Mouse (Mus musculus) brain, embryonic 18.5 days (tissue): Measurements from ENCODE around the gene Il18r1.

Experiments
- DNase-seq: peaks from one replicate; pipeline ENCODE4 v3.0.0-alpha.2; 2012; ENCODE audit warnings: low read depth, low spot score

Gene Il18r1

GRCm38 (mm10) chr1:40494594-40494993, 29.2 kb downstream of the Il18r1 start:
- no peak for DNase-seq

DNA sequence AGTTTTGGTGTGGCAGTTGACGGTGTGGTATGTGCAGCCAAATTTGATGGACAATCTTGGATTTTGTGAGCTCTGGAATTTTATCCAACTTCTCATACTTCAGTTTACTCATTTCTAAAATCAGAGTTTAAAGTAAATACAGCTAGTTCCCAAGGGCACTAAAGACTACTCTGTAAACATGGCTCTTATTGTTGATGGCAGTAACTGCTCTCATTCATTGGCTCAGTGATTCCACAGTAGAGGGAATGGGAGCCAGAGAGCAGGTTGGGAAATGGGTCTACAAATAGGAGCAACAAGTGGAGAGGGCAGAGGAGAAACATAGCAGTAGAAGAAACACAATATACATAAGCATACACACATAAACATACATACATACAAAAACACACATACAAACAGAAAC, 34.4 kb downstream of the Il18r1 start:
- no peak for DNase-seq

DNA sequence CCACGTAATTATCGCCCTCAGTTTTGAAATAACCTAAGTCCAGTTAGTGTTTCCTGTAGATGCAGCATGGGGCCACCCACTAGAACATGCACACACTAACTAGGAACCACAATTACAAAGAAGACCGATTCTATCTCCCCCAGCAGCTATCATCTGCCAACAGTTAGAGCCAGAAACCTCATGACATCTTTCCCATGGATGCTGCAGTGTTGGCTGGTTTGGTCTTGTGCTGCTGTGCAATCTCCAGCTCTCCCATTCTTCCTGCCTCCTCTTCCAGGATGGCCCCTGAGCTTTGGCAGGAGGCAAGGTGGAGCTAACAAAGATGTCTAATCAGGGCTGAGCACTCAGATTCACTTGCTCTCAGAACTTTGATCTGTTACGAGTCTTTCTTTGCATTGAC, 35.8 kb downstream of the Il18r1 start:
- DNase-seq = no peak

DNA sequence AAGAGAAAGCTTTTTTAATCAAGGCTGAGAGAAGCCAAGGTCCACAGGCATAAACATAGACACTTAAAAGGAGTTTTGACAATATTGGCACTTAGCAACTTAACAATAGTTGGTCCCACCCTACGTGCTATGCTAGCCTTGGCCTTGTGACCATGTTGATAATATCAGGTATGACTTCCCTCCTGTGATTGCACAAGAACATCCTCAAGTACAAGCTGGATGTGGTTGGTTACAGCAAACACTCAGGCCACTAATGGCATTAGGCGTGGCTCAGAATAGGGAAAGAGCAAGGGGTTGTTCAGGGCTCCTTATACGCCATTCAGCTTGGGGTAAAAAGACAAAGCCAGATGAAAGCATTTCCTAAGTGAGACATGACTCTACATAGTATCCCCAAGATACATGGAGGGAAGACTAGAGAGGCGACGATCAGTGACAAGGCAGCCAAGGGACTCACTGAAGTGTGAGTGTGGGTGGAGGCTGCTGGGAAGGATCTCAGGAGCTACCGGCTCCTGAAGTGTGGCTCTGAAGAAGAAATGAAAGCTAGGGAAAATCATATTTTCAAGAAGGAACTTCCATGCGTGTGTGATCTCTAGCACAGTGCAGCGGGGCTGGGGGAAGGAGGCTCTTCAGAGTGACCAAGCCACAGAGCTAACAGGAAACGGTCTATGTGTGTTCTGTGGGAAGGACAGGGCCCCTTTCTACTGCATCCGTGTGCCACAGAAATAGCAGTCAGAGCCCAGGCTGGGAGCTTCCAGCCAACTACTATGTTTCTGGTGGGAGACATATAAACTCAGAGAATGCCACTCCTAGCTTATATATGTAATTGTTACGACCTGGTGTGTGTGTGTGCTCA, 36.4 kb downstream of the Il18r1 start:
- no peak for DNase-seq

GRCm38 (mm10) chr1:40504548-40504947, 39.2 kb downstream of the Il18r1 start:
- no peak for DNase-seq

GRCm38 (mm10) chr1:40514851-40515585, 49.7 kb downstream of the Il18r1 start, which contains the start of gene Il18rap:
TSS of gene Il18rap (plus strand) at chr1:40515362.
- no peak for DNase-seq

DNA sequence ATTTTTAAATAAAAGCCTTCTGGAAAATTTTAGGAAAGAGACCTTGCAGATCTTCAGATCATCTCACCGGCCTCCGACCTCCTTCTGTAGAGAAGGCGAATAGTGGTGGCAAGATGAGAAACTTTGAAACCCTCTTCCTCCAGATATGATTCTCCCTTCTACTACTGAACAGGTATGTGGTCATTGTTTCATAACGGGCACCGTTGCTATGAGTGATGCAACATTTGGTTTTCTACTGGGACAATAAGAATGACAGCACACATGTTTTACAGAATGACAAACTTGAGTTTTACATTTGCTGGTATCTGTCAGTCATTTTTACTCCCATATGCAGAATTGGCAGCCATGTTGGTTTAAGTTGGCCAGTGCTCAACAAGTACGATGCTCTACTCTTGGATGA, 51.0 kb downstream of the Il18r1 start:
- no peak for DNase-seq

DNA sequence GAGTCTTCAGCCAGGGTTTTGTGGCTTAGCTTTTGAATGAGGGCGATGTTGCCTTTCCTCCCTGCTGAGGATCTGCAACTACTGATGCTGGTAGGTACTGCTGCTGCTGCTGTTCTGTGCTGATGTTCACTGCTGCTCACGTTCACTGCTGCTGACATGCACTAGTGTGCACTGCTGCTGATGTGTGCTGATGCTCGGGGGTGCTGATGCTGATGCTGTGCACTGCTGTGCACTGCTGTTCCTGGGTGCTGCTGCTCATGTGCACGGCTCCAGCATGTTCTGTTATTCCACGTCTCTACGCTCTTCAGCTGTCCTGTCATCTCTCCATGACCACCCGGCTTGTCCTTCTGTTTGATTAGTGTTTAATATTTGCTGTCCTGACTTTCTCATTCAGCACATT, 57.6 kb downstream of the Il18r1 start:
- no peak for DNase-seq

DNA sequence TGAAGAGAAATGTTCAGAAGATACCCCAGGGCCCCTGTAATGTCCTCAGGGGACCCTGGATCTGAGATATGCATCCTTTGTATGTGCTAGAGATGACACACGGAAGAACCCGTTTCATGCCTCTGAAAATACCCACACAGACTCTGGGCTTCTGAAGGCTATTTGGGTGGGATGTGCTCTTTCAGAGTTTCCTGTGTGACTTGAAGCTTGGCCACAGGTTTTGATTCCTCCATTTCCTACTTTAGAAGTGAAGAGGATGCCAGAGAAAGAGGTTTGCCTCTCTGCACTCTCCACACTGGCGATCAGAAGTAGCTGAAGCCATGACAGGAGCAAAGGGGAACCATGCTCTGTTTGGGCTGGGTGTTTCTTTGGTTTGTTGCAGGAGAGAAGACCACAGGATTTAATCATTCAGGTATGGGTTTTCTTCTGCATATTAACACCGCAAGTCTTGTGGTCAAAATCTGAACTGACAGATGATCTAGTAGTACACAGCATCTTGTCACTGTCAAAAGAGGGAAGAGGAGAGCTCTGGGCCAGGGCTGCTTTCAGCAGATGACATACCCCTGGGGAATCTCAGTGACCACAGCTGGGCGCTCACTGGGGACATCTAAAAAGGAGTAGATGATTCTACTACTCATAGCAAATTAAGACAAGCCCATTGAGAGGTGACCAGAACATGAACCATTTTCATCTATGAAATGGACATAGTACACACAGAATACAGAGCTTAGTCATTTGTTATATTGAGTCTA, 58.8 kb downstream of the Il18r1 start:
- no peak for DNase-seq

DNA sequence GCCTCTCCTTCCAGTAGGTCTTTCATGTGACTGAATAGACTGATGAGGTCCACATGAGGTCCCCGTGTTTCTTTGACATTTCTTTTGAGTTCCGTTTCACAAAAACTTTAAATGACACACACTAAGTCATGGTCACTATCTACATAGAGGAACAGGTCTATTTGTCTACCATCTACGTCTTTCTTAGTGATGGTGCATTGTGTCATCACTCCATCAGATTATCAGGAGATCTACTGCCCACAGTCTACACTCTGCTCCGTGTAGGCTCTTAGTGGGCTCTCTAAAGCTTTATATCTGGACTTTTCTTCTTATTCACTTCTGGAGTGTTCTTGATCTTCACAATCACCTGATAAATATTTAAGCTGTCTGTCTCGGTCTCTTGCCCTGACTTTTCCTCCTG, 63.9 kb downstream of the Il18r1 start:
- DNase-seq = no peak

DNA sequence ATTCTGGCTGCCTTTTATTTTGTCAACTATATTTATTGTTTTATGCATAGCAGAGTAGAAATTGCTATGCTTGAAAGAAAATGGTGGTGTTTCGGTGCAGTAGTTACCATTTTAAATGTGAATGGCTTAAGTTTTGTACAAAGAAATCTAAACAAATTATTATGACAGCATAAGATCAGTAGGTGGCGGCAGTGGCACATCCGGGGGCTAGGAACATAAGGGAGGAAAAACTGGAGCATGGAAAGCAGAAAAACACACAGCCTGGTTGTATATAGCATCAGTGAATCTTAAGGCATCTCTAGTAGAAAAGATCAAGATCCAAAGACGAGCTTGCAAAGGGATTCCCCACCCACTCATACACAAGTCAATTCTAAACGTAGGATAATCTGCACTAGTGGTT, 72.2 kb downstream of the Il18r1 start:
- no peak for DNase-seq

- peak; percentile 26 for DNase-seq
Measured at GRCm38 (mm10) chr1:40544650-40545049, 79.3 kb downstream of the Il18r1 start.

GRCm38 (mm10) chr1:40546645-40547044, 81.3 kb downstream of the Il18r1 start:
- DNase-seq = no peak

DNA sequence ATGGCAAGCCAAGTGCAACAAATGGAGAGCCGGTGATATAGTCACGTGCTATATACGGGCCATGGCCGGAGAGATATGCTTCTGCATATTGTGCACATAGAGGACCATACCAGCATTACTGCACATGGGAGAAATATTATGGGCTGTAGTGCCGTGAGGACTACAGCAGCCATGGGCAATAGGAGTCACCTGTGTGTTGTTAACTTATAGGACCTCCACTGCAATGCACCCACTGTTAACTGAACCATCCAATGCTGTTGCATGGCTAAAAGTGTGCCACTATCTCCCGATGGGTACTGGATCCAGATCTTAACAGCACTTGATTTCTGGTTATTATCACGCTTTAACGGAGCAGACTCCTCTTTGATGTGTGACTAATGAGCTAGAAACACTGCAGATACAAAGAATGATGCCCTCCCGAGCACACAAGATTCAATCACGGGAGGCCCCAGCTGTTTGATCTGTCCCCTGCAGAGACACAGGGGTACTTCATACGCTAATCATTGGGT, 81.8 kb downstream of the Il18r1 start:
- peak; percentile 4 for DNase-seq

DNA sequence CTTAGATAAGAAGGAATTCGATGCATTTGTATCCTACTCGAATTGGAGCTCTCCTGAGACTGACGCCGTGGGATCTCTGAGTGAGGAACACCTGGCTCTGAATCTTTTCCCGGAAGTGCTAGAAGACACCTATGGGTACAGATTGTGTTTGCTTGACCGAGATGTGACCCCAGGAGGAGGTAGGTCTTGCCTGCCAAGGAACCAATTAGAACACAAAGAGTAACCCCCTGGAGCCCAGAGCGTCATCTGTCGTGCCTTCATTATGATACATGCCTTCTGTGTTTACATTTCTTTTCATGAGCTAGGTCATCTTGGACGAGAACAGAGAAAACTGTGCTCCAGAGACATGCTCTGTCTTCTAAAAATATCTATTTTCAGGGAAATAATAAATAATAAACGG, 82.4 kb downstream of the Il18r1 start:
- no peak for DNase-seq
